Mouse (Mus musculus) retina, postnatal 1 day (tissue): Measurements from ENCODE around the gene Fam19a1.
"Not testable (repeated sequence)": the region's sequence is repeated elsewhere in the genome, so short reads cannot be mapped to it uniquely, and the experiment has no call there.

Experiments used
- DNase-seq: peaks from one replicate; pipeline ENCODE4 v3.0.0-alpha.2; 2012

Gene Fam19a1

GRCm38 (mm10) chr6:96112854-96113253, at the start of gene Fam19a1:
Gene Fam19a1 (plus strand): TSS chr6:96113154.
- peak; percentile 36 for DNase-seq

GRCm38 (mm10) chr6:96071080-96071479, 41.9 kb upstream of the Fam19a1 start:
- no peak for DNase-seq

- no peak for DNase-seq
These were observed 41.4 kb upstream of the Fam19a1 start for GRCm38 (mm10) chr6:96071567-96071966.

GRCm38 (mm10) chr6:96089961-96090360, 23.0 kb upstream of the Fam19a1 start:
- DNase-seq = no peak

GRCm38 (mm10) chr6:96093716-96094115, 19.2 kb upstream of the Fam19a1 start:
- no peak for DNase-seq

GRCm38 (mm10) chr6:96098225-96098624, 14.7 kb upstream of the Fam19a1 start:
- no peak for DNase-seq

- DNase-seq = peak; percentile 86
These were observed 1.3 kb upstream of the Fam19a1 start for GRCm38 (mm10) chr6:96111656-96112055.

- DNase-seq = peak; percentile 53
These were observed 1.2 kb downstream of the Fam19a1 start for GRCm38 (mm10) chr6:96114151-96114550.

- DNase-seq = no peak
These were observed 3.2 kb downstream of the Fam19a1 start for GRCm38 (mm10) chr6:96116148-96116533.

GRCm38 (mm10) chr6:96116534-96117272, 3.7 kb downstream of the Fam19a1 start:
- peak; percentile 88 for DNase-seq

GRCm38 (mm10) chr6:96143326-96143725, 30.4 kb downstream of the Fam19a1 start:
- DNase-seq = no peak

GRCm38 (mm10) chr6:96165403-96165802, 52.4 kb downstream of the Fam19a1 start:
- no peak for DNase-seq

GRCm38 (mm10) chr6:96165818-96166379, 52.9 kb downstream of the Fam19a1 start, which contains the start of gene 1700123L14Rik:
Gene 1700123L14Rik (minus strand): TSS chr6:96166243.
- DNase-seq = no peak

- no peak for DNase-seq
These were observed 54.1 kb downstream of the Fam19a1 start for GRCm38 (mm10) chr6:96167031-96167430.

GRCm38 (mm10) chr6:96173681-96174080, 60.7 kb downstream of the Fam19a1 start:
- no peak for DNase-seq

GRCm38 (mm10) chr6:96178530-96178929, 65.6 kb downstream of the Fam19a1 start:
- no peak for DNase-seq

GRCm38 (mm10) chr6:96183392-96183791, 70.4 kb downstream of the Fam19a1 start:
- peak; percentile 96 for DNase-seq

GRCm38 (mm10) chr6:96186517-96186916, 73.6 kb downstream of the Fam19a1 start:
- DNase-seq = no peak

- not testable (repeated sequence) for DNase-seq
These were observed 86.0 kb downstream of the Fam19a1 start for GRCm38 (mm10) chr6:96198991-96199390.

- no peak for DNase-seq
These were observed 92.4 kb downstream of the Fam19a1 start for GRCm38 (mm10) chr6:96205395-96205794.

- no peak for DNase-seq
These were observed 121.9 kb downstream of the Fam19a1 start for GRCm38 (mm10) chr6:96234806-96235205.

GRCm38 (mm10) chr6:96244320-96244719, 131.4 kb downstream of the Fam19a1 start:
- no peak for DNase-seq

- peak; percentile 49 for DNase-seq
These were observed 139.0 kb downstream of the Fam19a1 start for GRCm38 (mm10) chr6:96252001-96252400.

- DNase-seq = no peak
These were observed 141.9 kb downstream of the Fam19a1 start for GRCm38 (mm10) chr6:96254815-96255214.

- DNase-seq = no peak
These were observed 145.7 kb downstream of the Fam19a1 start for GRCm38 (mm10) chr6:96258651-96259050.
